In genomic region chr12:31713600-31713999, GRCm38 (mm10) we compare ENCODE assay signal across 8 mouse cellular contexts. TPM values are rescaled to one million over a fixed set of nuclear protein-coding genes. Genes with fewer than 3 reads are reported as not detected.
DNase-seq lines count a peak whose midpoint lies in the region; ATAC-seq and TF ChIP-seq lines count a peak whose summit lies in the region.
"Had no signal": no experiment of that assay in that cellular context is flagged by ENCODE, and none has a peak within 500 bp of the region (broad histone marks: within the 10 kb centered on the region; RNA-seq: fewer than 3 reads in every experiment).

Gene Gpr22, minus strand, starts transcription at chr12:31713947.

- peak within 1 kb of the TSS; percentile 86 for H3K27ac ChIP-seq in forebrain, embryonic 16.5 days (ENCODE audit: low read length)
- H3K27ac ChIP-seq in hindbrain, embryonic 12.5 days: peak within 1 kb of the TSS; percentile 83
- H3K27ac ChIP-seq in limb, embryonic 14.5 days (replicated peaks; ENCODE audit: low read depth, low read length): no peak within 1 kb of the TSS
- H3K27ac ChIP-seq: stomach, embryonic 15.5 days had no signal

- H3K9ac ChIP-seq in forebrain, embryonic 16.5 days (replicated peaks; ENCODE audit: low read depth, low read length): peak within 1 kb of the TSS; percentile 56
- H3K9ac ChIP-seq in hindbrain, embryonic 12.5 days: peak within 1 kb of the TSS; percentile 55
- H3K9ac ChIP-seq in limb, embryonic 14.5 days (ENCODE audit: low read depth, low read length, severe bottlenecking): no peak within 1 kb of the TSS
- H3K9ac ChIP-seq: stomach, embryonic 15.5 days had no signal

- no peaks in the 10 kb centered on the region for H3K27me3 ChIP-seq in forebrain, embryonic 16.5 days (replicated peaks; ENCODE audit: control insufficient read depth, insufficient read depth, low read length)
- H3K27me3 ChIP-seq in hindbrain, embryonic 12.5 days: no peaks in the 10 kb centered on the region
- H3K27me3 ChIP-seq in limb, embryonic 14.5 days (ENCODE audit: control insufficient read depth, insufficient read depth, low read length): no peaks in the 10 kb centered on the region
- H3K27me3 ChIP-seq: stomach, embryonic 15.5 days had no signal

- ATAC-seq in forebrain, embryonic 16.5 days: peak; percentile 93
- peak; percentile 92 for ATAC-seq in hindbrain, embryonic 12.5 days (ENCODE audit: low FRiP score)
- no peak; the same call in 1 of the 2 replicates for ATAC-seq in limb, embryonic 14.5 days (ENCODE audit: low FRiP score, low read depth)

- peak within 1 kb of the TSS; percentile 40 for H3K4me2 ChIP-seq in forebrain, embryonic 16.5 days (ENCODE audit: low read length)
- peak within 1 kb of the TSS; percentile 47 for H3K4me2 ChIP-seq in hindbrain, embryonic 12.5 days (replicated peaks)
- peak within 1 kb of the TSS; percentile 28; the same call in 1 of the 2 replicates for H3K4me2 ChIP-seq in limb, embryonic 14.5 days (replicated peaks; ENCODE audit: low read depth, low read length, severe bottlenecking)
- H3K4me2 ChIP-seq: stomach, embryonic 15.5 days had no signal

- DNase-seq in cerebellum, adult 9-10 months: peak; percentile 90
- DNase-seq in limb, embryonic 14.5 days (ENCODE audit: low spot score): no peak
- no peak for DNase-seq in urinary bladder, postnatal 10 days (ENCODE audit: low spot score)
- DNase-seq in Muller cell, postnatal 12 days (ENCODE audit: inconsistent ontology term): no peak
- DNase-seq in spleen, adult 18-20 months: no peak

- no peaks in the 10 kb centered on the region for H3K36me3 ChIP-seq in forebrain, embryonic 16.5 days (ENCODE audit: control insufficient read depth, insufficient read depth)
- no peaks in the 10 kb centered on the region for H3K36me3 ChIP-seq in hindbrain, embryonic 12.5 days
- H3K36me3 ChIP-seq in limb, embryonic 14.5 days (ENCODE audit: control insufficient read depth, insufficient read depth, low read length): no peaks in the 10 kb centered on the region
- H3K36me3 ChIP-seq: stomach, embryonic 15.5 days had no signal

- H3K4me1 ChIP-seq in forebrain, embryonic 16.5 days (replicated peaks; ENCODE audit: control insufficient read depth, insufficient read depth, low read length): peaks cover 3% of the 10 kb centered on the region; the same call in 1 of the 2 replicates
- H3K4me1 ChIP-seq in hindbrain, embryonic 12.5 days: 0 out of 2 replicates have a peak, but pooled peaks cover 6% of the 10 kb centered on the region
- peaks cover 3% of the 10 kb centered on the region; the same call in 1 of the 2 replicates for H3K4me1 ChIP-seq in limb, embryonic 14.5 days (ENCODE audit: control insufficient read depth, insufficient read depth, low read length)
- H3K4me1 ChIP-seq: stomach, embryonic 15.5 days had no signal

- H3K9me3 ChIP-seq in forebrain, embryonic 16.5 days (ENCODE audit: control insufficient read depth, low read length): no peaks in the 10 kb centered on the region
- H3K9me3 ChIP-seq in hindbrain, embryonic 12.5 days (replicated peaks): no peaks in the 10 kb centered on the region
- no peaks in the 10 kb centered on the region for H3K9me3 ChIP-seq in limb, embryonic 14.5 days (ENCODE audit: control insufficient read depth, low read length)
- H3K9me3 ChIP-seq: stomach, embryonic 15.5 days had no signal

- WGBS in forebrain, embryonic 16.5 days: 18% methylated on average over 6 of the region's 6 CpGs
- 19% methylated on average over 6 of the region's 6 CpGs for WGBS in hindbrain, embryonic 12.5 days
- WGBS in limb, embryonic 14.5 days: 15% methylated on average over 6 of the region's 6 CpGs

- peak within 1 kb of the TSS; percentile 39 for H3K4me3 ChIP-seq in forebrain, embryonic 16.5 days (replicated peaks; ENCODE audit: low read length)
- H3K4me3 ChIP-seq in hindbrain, embryonic 12.5 days: peak within 1 kb of the TSS; percentile 35
- H3K4me3 ChIP-seq in limb, embryonic 14.5 days (replicated peaks; ENCODE audit: low read length): no peak within 1 kb of the TSS; the same call in 1 of the 2 replicates
- H3K4me3 ChIP-seq: stomach, embryonic 15.5 days had no signal

- no peak for TF ChIP-seq POLR2A in limb, embryonic 14.5 days (IDR thresholded peaks at IDR 0.05; ENCODE audit: borderline replicate concordance, extremely low read depth, insufficient read depth, insufficient read length)

RNA-seq across cellular contexts. Expression of gene Gpr22, which starts in this region (rescaled TPM):
- polyA plus RNA-seq in forebrain, embryonic 16.5 days (2015; fragmentation: Nextera tagmentation; extraction: Ambion mirVana): 12.2 and 12.8 TPM in 2 replicates
- 10.7 and 11.0 TPM in 2 replicates for polyA plus RNA-seq in hindbrain, embryonic 12.5 days (2016; fragmentation: Nextera tagmentation; extraction: Ambion mirVana)
- polyA plus RNA-seq in limb, embryonic 14.5 days (2012; rRNA removed): 0.13 and 0.14 TPM in 2 replicates
- polyA plus RNA-seq in limb, embryonic 14.5 days (2014; fragmentation: Nextera tagmentation; extraction: Ambion mirVana): 0.30 and 0.32 TPM in 2 replicates
